Mouse (Mus musculus) ES-E14 (cell line): ENCODE measurements around the gene Ppard.

Experiments
- CHD2 ChIP-seq: IDR thresholded peaks from 2 replicates; pipeline ENCODE4 v1.6.1; 2014; ENCODE audit warnings: mild to moderate bottlenecking, low read depth, low read length, inconsistent platforms
- HCFC1 ChIP-seq: IDR thresholded peaks from 2 replicates; pipeline ENCODE4 v1.6.1; 2012; ENCODE audit warnings: low read length, inconsistent platforms, borderline replicate concordance; ENCODE audit not compliant: insufficient read depth
- MAFK ChIP-seq: IDR thresholded peaks from 2 replicates; pipeline ENCODE4 v1.6.1; 2014; ENCODE audit warnings: mild to moderate bottlenecking, low read depth, low read length, inconsistent platforms; ENCODE audit not compliant: insufficient read depth
- ZC3H11A ChIP-seq: IDR thresholded peaks from 2 replicates; pipeline ENCODE4 v1.6.1; 2012; ENCODE audit warnings: low read depth, mild to moderate bottlenecking, inconsistent platforms, low read length, borderline replicate concordance
- ZNF384 ChIP-seq: IDR thresholded peaks from 2 replicates; pipeline ENCODE4 v1.6.1; 2012; ENCODE audit warnings: low read depth, low read length, inconsistent platforms

DNA sequence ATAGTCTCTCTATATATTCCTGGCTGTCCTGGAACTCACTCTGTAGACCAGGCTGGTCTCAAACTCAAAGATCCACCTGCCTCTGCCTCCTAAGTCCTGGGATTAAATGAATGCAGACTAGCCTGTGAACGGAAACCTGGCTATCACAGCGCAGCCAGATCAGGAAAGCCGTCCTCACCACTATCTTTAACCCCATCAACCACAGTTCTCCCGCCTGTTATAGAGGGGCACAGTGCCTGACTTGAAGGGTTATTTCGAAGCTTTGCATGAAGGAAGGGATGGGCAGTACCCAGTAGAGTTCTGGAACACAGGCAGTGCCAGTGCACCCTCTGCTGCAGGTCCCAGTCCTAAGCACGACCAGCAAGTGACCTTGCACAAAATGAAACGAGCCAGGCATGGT lies 58.8 kb downstream of the Ppard start:
- no peak for TF ChIP-seq ZC3H11A
- no peak for TF ChIP-seq MAFK
- no peak for TF ChIP-seq CHD2
- no peak for TF ChIP-seq ZNF384
- no peak for TF ChIP-seq HCFC1
